Mouse (Mus musculus) C2C12 (cell line): ENCODE data around the gene Pld4. TPM values are rescaled to one million over a fixed set of nuclear protein-coding genes. Genes with fewer than 3 reads are reported as not detected.

ENCODE experiments used
- H3K27me3 ChIP-seq: one replicate; pipeline ENCODE4 v1.6.1; 2011; ENCODE audit not compliant: control insufficient read depth, insufficient read depth, insufficient read length
- H3K36me3 ChIP-seq: one replicate; pipeline ENCODE4 v1.6.1; 2011; ENCODE audit not compliant: control insufficient read depth, insufficient read depth
- H3K4me3 ChIP-seq: one replicate; pipeline ENCODE4 v1.5.1; 2011; ENCODE audit warnings: mild to moderate bottlenecking, control low read depth; ENCODE audit not compliant: poor library complexity, insufficient read depth, severe bottlenecking
- H3K79me2 ChIP-seq: one replicate; pipeline ENCODE4 v1.6.1; 2011; ENCODE audit not compliant: control insufficient read depth, insufficient read depth
- H3K79me3 ChIP-seq: one replicate; pipeline ENCODE4 v1.6.1; 2011; ENCODE audit warnings: low read depth, control low read depth
- H3ac ChIP-seq: one replicate; pipeline ENCODE3; 2011; ENCODE audit warnings: low read depth; ENCODE audit not compliant: control insufficient read depth, insufficient read length
- CEBPB ChIP-seq: IDR thresholded peaks from one replicate; pipeline ENCODE4 v1.6.1; 2011; ENCODE audit warnings: low read depth, mild to moderate bottlenecking, control low read depth, moderate library complexity
- CTCF ChIP-seq: IDR thresholded peaks from one replicate; pipeline ENCODE4 v1.5.1; 2011; ENCODE audit not compliant: control insufficient read depth, insufficient read depth, insufficient read length
- FOSL1 ChIP-seq: IDR thresholded peaks from one replicate; pipeline ENCODE4 v1.8.0; 2011; ENCODE audit warnings: mild to moderate bottlenecking, low read length; ENCODE audit not compliant: poor library complexity, insufficient read depth, severe bottlenecking
- MAX ChIP-seq: IDR thresholded peaks from one replicate; pipeline ENCODE4 v1.6.1; 2011; ENCODE audit warnings: mild to moderate bottlenecking, control low read depth
- MYOD1 ChIP-seq: IDR thresholded peaks from one replicate; pipeline ENCODE4 v1.6.1; 2011; ENCODE audit warnings: low read depth; ENCODE audit not compliant: control insufficient read depth, insufficient read length
- MYOG ChIP-seq: IDR thresholded peaks from one replicate; pipeline ENCODE4 v1.6.1; 2011; ENCODE audit not compliant: control insufficient read depth, insufficient read length; ENCODE audit errors: extremely low read depth
- USF1 ChIP-seq: IDR thresholded peaks from one replicate; pipeline ENCODE4 v1.6.1; 2011; ENCODE audit warnings: low read depth, mild to moderate bottlenecking, control low read depth, moderate library complexity
- polyA plus RNA-seq: library from polyadenylated mRNA; unstranded; fragments of >200 nt; fragmentation: generic; extraction: Trizol; gene quantifications from one replicate; pipeline ENCODE4 v1.2.1, GENCODE M21; 2012; ENCODE audit warnings: missing spikeins

Pld4 gene
- polyA plus RNA-seq, 1 experiment: not detected

GRCm38 (mm10) chr12:112764991-112765390 is 4.5 kb downstream of the Pld4 start:
- H3K79me3 ChIP-seq: no peaks in the 10 kb centered on the region
- TF ChIP-seq MYOD1: no peak
- TF ChIP-seq MAX: no peak
- no peak for TF ChIP-seq MYOG
- no peak for TF ChIP-seq CEBPB
- no peak for TF ChIP-seq USF1
- TF ChIP-seq CTCF: no peak
- no peak for TF ChIP-seq FOSL1
- H3K36me3 ChIP-seq: no peaks in the 10 kb centered on the region
- H3K79me2 ChIP-seq: no peaks in the 10 kb centered on the region
- H3K27me3 ChIP-seq: no peaks in the 10 kb centered on the region
- H3K4me3 ChIP-seq: no peak overlapping the region
- H3ac ChIP-seq: no peak overlapping the region

DNA sequence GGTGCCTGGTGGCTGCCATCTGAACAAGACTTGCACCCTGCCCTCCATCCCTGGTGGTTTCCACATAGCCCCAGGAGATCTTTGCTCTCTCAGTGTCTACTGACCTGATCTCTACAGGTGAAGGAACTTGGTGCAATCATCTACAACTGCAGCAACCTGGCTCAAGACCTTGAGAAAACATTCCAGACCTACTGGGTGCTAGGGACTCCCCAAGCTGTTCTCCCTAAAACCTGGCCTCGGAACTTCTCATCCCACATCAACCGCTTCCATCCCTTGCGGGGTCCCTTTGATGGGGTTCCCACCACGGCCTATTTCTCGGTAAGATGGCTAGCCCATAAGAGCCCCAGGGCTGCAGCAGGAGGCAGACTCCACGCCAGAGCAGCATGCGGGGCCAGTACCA is 6.1 kb downstream of the Pld4 start:
- Histone ChIP-seq H3K27me3 (no peaks in the 10 kb centered on the region), H3K79me2 (no peaks in the 10 kb centered on the region), H3K36me3 (no peaks in the 10 kb centered on the region), H3K4me3 (no peak overlapping the region), H3K79me3 (no peaks in the 10 kb centered on the region), H3ac (no peak overlapping the region)
- TF ChIP-seq CTCF (no peak), FOSL1 (no peak), MYOD1 (no peak), CEBPB (no peak), MAX (no peak), MYOG (no peak), USF1 (no peak)

DNA sequence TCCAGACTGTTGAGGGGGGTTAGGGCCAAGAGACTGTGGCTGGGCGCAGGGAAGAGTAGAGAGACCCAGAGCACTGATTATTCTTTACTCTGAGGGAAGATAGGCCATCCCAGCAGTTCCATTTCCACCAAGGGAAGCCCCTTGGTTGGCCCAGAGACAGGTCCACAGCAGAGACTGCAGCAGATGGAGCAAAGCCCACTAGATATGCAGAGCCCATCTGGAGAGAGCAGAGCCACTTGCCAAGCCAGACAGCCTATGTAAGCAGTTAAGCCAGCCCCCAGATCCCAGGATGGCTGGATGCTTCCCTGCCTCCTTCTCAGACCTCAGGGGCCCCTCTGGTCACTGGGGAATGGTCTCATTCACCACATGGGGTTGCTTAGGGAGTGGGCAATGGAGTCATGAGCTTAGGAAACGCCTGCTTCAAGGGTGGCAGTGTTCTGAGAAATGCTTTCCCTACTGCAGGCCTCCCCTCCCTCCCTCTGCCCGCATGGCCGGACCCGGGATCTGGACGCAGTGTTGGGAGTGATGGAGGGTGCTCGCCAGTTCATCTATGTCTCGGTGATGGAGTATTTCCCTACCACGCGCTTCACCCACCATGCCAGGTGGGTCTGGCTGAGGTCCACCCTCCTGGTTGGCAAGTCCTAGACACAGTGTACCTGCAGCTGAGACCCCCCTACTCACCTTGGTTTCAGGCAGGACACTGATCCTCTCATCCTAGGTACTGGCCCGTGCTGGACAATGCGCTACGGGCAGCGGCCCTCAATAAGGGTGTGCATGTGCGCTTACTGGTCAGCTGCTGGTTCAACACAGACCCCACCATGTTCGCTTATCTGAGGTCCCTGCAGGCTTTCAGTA is 6.8 kb downstream of the Pld4 start:
- H3K4me3 ChIP-seq: no peak overlapping the region
- H3ac ChIP-seq: no peak overlapping the region
- TF ChIP-seq MYOD1 (no peak), CEBPB (no peak), USF1 (no peak), MYOG (no peak), CTCF (no peak), FOSL1 (no peak)
- H3K79me3 ChIP-seq: no peaks in the 10 kb centered on the region
- H3K36me3 ChIP-seq: no peaks in the 10 kb centered on the region
- no peaks in the 10 kb centered on the region for H3K79me2 ChIP-seq
- H3K27me3 ChIP-seq: no peaks in the 10 kb centered on the region

DNA sequence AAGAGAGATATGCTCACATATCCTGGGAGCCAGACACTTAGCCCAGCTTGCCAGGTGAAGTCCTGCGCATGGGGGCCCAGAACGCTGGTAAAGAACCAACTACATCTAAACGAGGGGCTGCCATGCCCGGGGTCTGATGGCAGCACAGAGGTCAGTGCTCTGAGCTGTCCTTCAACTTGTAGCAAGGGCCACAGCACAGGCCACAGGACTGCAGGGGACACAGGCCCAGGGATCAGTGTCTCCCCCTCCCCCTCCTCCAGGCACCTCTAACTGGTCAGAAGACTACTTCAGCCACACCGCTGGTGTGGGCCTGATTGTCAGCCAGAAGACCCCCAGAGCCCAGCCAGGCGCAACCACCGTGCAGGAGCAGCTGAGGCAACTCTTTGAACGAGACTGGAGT is 7.7 kb downstream of the Pld4 start:
- Histone ChIP-seq H3ac (no peak overlapping the region), H3K79me2 (no peaks in the 10 kb centered on the region), H3K27me3 (no peaks in the 10 kb centered on the region), H3K79me3 (no peaks in the 10 kb centered on the region), H3K4me3 (no peak overlapping the region), H3K36me3 (no peaks in the 10 kb centered on the region)
- TF ChIP-seq FOSL1 (no peak), USF1 (no peak), MYOD1 (no peak), CTCF (no peak), MAX (no peak), MYOG (no peak), CEBPB (no peak)

GRCm38 (mm10) chr12:112769031-112769430 is 8.6 kb downstream of the Pld4 start:
- Histone ChIP-seq H3K27me3 (no peaks in the 10 kb centered on the region), H3K79me3 (no peaks in the 10 kb centered on the region), H3ac (no peak overlapping the region), H3K36me3 (no peaks in the 10 kb centered on the region), H3K4me3 (no peak overlapping the region), H3K79me2 (no peaks in the 10 kb centered on the region)
- no peak for TF ChIP-seq MYOD1

DNA sequence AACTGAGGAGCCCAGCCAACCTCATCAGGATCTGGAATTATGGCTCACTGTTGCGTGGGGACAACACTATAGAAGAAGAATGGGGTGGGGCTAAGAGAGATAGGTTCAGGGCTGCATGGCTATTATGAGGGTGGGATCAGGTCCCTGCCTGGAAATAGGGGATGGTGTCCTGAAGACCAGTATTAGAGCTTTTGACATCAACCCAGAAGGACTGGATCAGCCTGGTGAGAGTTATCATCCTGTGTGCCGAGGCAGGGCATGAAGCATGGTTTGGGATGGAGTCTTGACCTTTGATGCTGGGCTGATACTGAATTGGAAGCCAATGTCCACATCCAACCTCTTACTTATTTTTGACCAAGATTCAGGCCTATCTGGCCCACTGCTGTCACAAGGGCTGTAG is 9.3 kb downstream of the Pld4 start:
- Histone ChIP-seq H3K79me3 (no peaks in the 10 kb centered on the region), H3K79me2 (no peaks in the 10 kb centered on the region), H3ac (no peak overlapping the region), H3K36me3 (no peaks in the 10 kb centered on the region), H3K4me3 (no peak overlapping the region), H3K27me3 (no peaks in the 10 kb centered on the region)
- TF ChIP-seq CEBPB (no peak), MAX (no peak), USF1 (no peak), CTCF (no peak)
